Mouse (Mus musculus) kidney, postnatal 0 days (tissue): ENCODE measurements around the gene Foxa1. TPM values are rescaled to one million over a fixed set of nuclear protein-coding genes. Genes with fewer than 3 reads are reported as not detected.

Source experiments
- ATAC-seq: fragments of 200-750 bp; cut with Nextera tagmentation; replicated peaks from 2 replicates; pipeline ENCODE4 v1.8.0; 2017; ENCODE audit warnings: low read depth, moderate number of reproducible peaks, moderate TSS enrichment, moderate library complexity; ENCODE audit not compliant: low FRiP score
- DNase-seq: peaks from one replicate; pipeline ENCODE4 v3.0.0-alpha.2; 2016; ENCODE audit warnings: low spot score
- H3K27ac ChIP-seq: fragments of 300-500 bp; sonication (generic); 2 replicates; pipeline ENCODE4 v1.5.1; 2014; ENCODE audit warnings: mild to moderate bottlenecking
- H3K27me3 ChIP-seq: fragments of 300-500 bp; sonication (generic); 2 replicates; pipeline ENCODE4 v1.6.1; 2014; ENCODE audit warnings: low read length, mixed read lengths; ENCODE audit not compliant: insufficient read depth
- H3K36me3 ChIP-seq: fragments of 300-500 bp; sonication (generic); 2 replicates; pipeline ENCODE4 v1.6.1; 2014; ENCODE audit warnings: low read length, mixed read lengths; ENCODE audit not compliant: insufficient read depth
- H3K4me1 ChIP-seq: fragments of 300-500 bp; sonication (generic); replicated peaks from 2 replicates; pipeline ENCODE4 v1.6.1; 2014; ENCODE audit warnings: antibody characterized with exemption, low read length, mixed read lengths; ENCODE audit not compliant: insufficient read depth
- H3K4me2 ChIP-seq: fragments of 300-500 bp; sonication (generic); 2 replicates; pipeline ENCODE4 v1.6.1; 2014; ENCODE audit warnings: mild to moderate bottlenecking, low read length, moderate library complexity, mixed read lengths
- H3K4me3 ChIP-seq: fragments of 300-500 bp; sonication (generic); replicated peaks from 2 replicates; pipeline ENCODE4 v1.5.1; 2014; ENCODE audit warnings: low read depth, low read length
- H3K9ac ChIP-seq: fragments of 300-500 bp; sonication (generic); 2 replicates; pipeline ENCODE4 v1.6.1; 2014; ENCODE audit warnings: low read depth, low read length
- H3K9me3 ChIP-seq: fragments of 300-500 bp; sonication (generic); replicated peaks from 2 replicates; pipeline ENCODE4 v1.6.1; 2016; ENCODE audit warnings: low read length, inconsistent platforms, mixed read lengths
- CTCF ChIP-seq: IDR thresholded peaks from 2 replicates; pipeline ENCODE4 v1.5.1; 2016; ENCODE audit warnings: antibody characterized with exemption, low read depth, mild to moderate bottlenecking, moderate library complexity
- WGBS: fragments of 180-500 bp; shearing (Covaris S2); extraction: QIAGEN DNeasy Blood & Tissue Kit; methylation state at CpG from one replicate; pipeline ENCODE4 v1.1.7; 2014; 5-methylcytosine and 5-hydroxymethylcytosine counted together
- polyA plus RNA-seq: library from polyadenylated mRNA; unstranded; fragments of >200 nt; fragmentation: Nextera tagmentation; extraction: Ambion mirVana; gene quantifications from 2 replicates; pipeline ENCODE4 v1.2.1, GENCODE M21; 2015

Gene Foxa1
- polyA plus RNA-seq, result 0.57 and 1.7 TPM in 2 replicates

GRCm38 (mm10) chr12:57546415-57547201 lies at the start of gene Foxa1:
Gene Foxa1 (minus strand): TSS chr12:57546916.
- H3K4me3 ChIP-seq, result peak within 1 kb of the TSS; percentile 38
- H3K27me3 ChIP-seq, result peaks cover 78% of the 10 kb centered on the region
- no peaks in the 10 kb centered on the region for H3K9me3 ChIP-seq
- DNase-seq, result no peak
- no peak for TF ChIP-seq CTCF
- no peak within 1 kb of the TSS for H3K27ac ChIP-seq
- H3K4me2 ChIP-seq, result peak within 1 kb of the TSS; percentile 67
- WGBS, result under 1% methylated on average over 32 of the region's 32 CpGs
- ATAC-seq, result no peak
- H3K36me3 ChIP-seq, result no peaks in the 10 kb centered on the region
- H3K4me1 ChIP-seq, result peaks cover 8% of the 10 kb centered on the region
- no peak within 1 kb of the TSS for H3K9ac ChIP-seq

GRCm38 (mm10) chr12:57575931-57576628 lies 29.4 kb upstream of the Foxa1 start:
- WGBS, result 2% methylated on average over 74 of the region's 81 CpGs
- TF ChIP-seq CTCF, result peak; percentile 60
- Histone ChIP-seq H3K36me3 (no peaks in the 10 kb centered on the region), H3K27ac (no peak overlapping the region), H3K9ac (0 out of 2 replicates have a peak overlapping the region, but pooled peaks have one; percentile 20), H3K4me3 (peak overlapping the region; percentile 36), H3K4me1 (0 out of 2 replicates have a peak, but pooled peaks cover 5% of the 10 kb centered on the region), H3K4me2 (peak overlapping the region; percentile 64), H3K9me3 (no peaks in the 10 kb centered on the region; the same call in 1 of the 2 replicates), H3K27me3 (peaks cover 24% of the 10 kb centered on the region)
- ATAC-seq (peak; percentile 87), DNase-seq (peak; percentile 51)

DNA sequence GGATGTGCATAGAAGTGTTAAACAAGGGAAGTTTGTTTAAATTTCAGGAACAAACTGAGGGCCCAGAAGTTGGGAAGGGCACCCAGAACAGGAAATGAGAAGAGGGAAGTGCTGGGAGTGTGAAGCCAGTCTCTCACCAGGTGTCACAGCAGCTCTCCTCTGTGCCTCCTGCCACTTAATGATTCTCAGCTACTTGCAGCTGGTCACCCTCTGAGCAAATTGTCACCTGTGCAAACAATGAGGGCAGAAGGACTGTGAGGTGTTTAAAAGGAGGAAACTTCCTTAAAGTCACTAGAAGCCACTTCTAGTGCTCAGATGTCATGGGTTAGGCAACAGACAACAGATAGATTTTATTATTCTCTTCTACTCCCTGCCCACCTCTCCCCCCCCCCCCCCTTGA lies 25.7 kb upstream of the Foxa1 start:
- TF ChIP-seq CTCF, result no peak
- Histone ChIP-seq H3K27ac (no peak overlapping the region), H3K4me3 (no peak overlapping the region), H3K9ac (no peak overlapping the region), H3K9me3 (no peaks in the 10 kb centered on the region), H3K27me3 (peaks cover 24% of the 10 kb centered on the region), H3K4me1 (0 out of 2 replicates have a peak, but pooled peaks cover 5% of the 10 kb centered on the region), H3K4me2 (no peak overlapping the region), H3K36me3 (no peaks in the 10 kb centered on the region)
- DNase-seq, result no peak
- ATAC-seq, result no peak

DNA sequence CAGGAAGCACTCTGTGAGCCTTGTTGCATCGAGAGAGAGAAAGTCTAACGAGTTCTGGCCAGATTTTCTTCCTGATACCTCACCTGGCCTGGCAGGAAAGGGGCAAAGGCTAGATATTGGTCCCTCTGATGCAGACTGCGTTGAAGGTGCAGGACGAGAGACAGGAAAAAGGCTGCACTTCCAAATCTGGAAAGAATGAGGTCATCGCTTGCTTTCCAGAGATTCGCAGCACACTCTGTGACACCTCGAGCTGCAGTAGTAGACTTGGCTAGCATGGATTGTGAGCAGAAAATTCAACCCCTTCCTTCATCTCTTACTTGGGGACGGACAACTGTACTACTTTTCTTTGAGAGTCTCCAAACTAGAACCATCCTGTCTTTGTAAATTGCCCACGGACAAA lies 25.1 kb upstream of the Foxa1 start:
- Histone ChIP-seq H3K27ac (no peak overlapping the region), H3K36me3 (no peaks in the 10 kb centered on the region), H3K9me3 (no peaks in the 10 kb centered on the region), H3K4me2 (no peak overlapping the region), H3K27me3 (peaks cover 24% of the 10 kb centered on the region), H3K9ac (no peak overlapping the region), H3K4me1 (0 out of 2 replicates have a peak, but pooled peaks cover 5% of the 10 kb centered on the region), H3K4me3 (no peak overlapping the region)
- ATAC-seq (no peak), DNase-seq (no peak)
- no peak for TF ChIP-seq CTCF
- WGBS, result 31% methylated on average over 9 of the region's 9 CpGs

GRCm38 (mm10) chr12:57563909-57564308 lies 17.2 kb upstream of the Foxa1 start, which contains the start of gene Ttc6:
Gene Ttc6 (plus strand): TSS chr12:57564113.
- no peak within 1 kb of the TSS for H3K27ac ChIP-seq
- ATAC-seq (no peak), DNase-seq (no peak)
- no peaks in the 10 kb centered on the region for H3K4me1 ChIP-seq
- H3K9ac ChIP-seq, result no peak within 1 kb of the TSS
- H3K4me3 ChIP-seq, result no peak within 1 kb of the TSS
- TF ChIP-seq CTCF, result no peak
- 68% methylated on average over 6 of the region's 6 CpGs for WGBS
- H3K36me3 ChIP-seq, result no peaks in the 10 kb centered on the region
- no peaks in the 10 kb centered on the region for H3K27me3 ChIP-seq
- H3K4me2 ChIP-seq, result no peak within 1 kb of the TSS
- no peaks in the 10 kb centered on the region for H3K9me3 ChIP-seq

DNA sequence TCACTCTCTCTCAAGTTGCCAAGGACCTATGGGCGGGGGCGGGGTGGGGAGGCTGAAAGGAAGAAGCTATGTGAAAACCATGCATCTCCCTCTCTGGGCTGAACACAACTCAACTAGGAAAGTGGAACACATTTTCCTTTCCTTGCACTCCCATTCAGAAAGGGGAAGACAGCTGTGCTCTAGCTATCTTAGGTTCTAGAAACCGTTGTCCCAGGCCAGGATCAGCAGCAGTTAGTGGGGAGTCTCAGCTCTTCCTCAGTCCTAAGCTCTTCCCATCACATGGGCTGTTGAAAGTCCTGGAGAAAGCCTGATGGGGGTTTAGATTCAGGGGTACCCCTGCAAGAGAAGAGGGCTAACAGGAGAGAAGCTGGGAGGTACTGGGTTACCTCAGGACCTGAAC lies 7.4 kb upstream of the Foxa1 start:
- H3K27ac ChIP-seq, result no peak overlapping the region
- H3K4me3 ChIP-seq, result no peak overlapping the region
- no peak for TF ChIP-seq CTCF
- no peak overlapping the region for H3K4me2 ChIP-seq
- H3K9ac ChIP-seq, result no peak overlapping the region
- DNase-seq (no peak), ATAC-seq (no peak)
- no peaks in the 10 kb centered on the region for H3K4me1 ChIP-seq
- WGBS, result 35% methylated on average over 3 of the region's 3 CpGs
- H3K9me3 ChIP-seq, result no peaks in the 10 kb centered on the region
- H3K36me3 ChIP-seq, result no peaks in the 10 kb centered on the region
- H3K27me3 ChIP-seq, result peaks cover 51% of the 10 kb centered on the region
